Mouse (Mus musculus): ENCODE measurements around the gene Gm6040. TPM values are rescaled to one million over a fixed set of nuclear protein-coding genes. Genes with fewer than 3 reads are reported as not detected.

Gm6040 gene
- polyA plus RNA-seq, 1 experiment = not detected

GRCm38 (mm10) chr8:20902527-20902926 lies 19.3 kb downstream of the Gm6040 start, which contains the start of gene Gm15056:
TSS of gene Gm15056 (minus strand) at chr8:20902627.
- no peak within 1 kb of the TSS for H3K4me3 ChIP-seq (ENCODE audit: insufficient read depth, poor library complexity, severe bottlenecking)
- no peaks in the 10 kb centered on the region for H3K79me2 ChIP-seq (ENCODE audit: control insufficient read depth, insufficient read depth)
- no peaks in the 10 kb centered on the region for H3K79me3 ChIP-seq (ENCODE audit: low read depth)
- H3ac ChIP-seq (ENCODE audit: control insufficient read depth, insufficient read length, low read depth) = no peak within 1 kb of the TSS
- no peaks in the 10 kb centered on the region for H3K36me3 ChIP-seq (ENCODE audit: control insufficient read depth, insufficient read depth)
- H3K27me3 ChIP-seq (ENCODE audit: control insufficient read depth, insufficient read depth, insufficient read length) = no peaks in the 10 kb centered on the region
- TF ChIP-seq CTCF (IDR thresholded peaks at IDR 0.05; ENCODE audit: control insufficient read depth, insufficient read depth, insufficient read length) = no peak
- TF ChIP-seq USF1 (IDR thresholded peaks at IDR 0.05; ENCODE audit: low read depth) = no peak
- TF ChIP-seq MYOG (IDR thresholded peaks at IDR 0.05; ENCODE audit: control insufficient read depth, extremely low read depth, insufficient read length) = no peak
- no peak for TF ChIP-seq FOSL1 (IDR thresholded peaks at IDR 0.05; ENCODE audit: insufficient read depth, low read length, poor library complexity, severe bottlenecking)
- TF ChIP-seq MAX (IDR thresholded peaks at IDR 0.05) = no peak

- Histone ChIP-seq H3K36me3 (ENCODE audit: control insufficient read depth, insufficient read depth) (no peaks in the 10 kb centered on the region), H3K4me3 (ENCODE audit: insufficient read depth, poor library complexity, severe bottlenecking) (no peak within 1 kb of the TSS), H3K27me3 (ENCODE audit: control insufficient read depth, insufficient read depth, insufficient read length) (no peaks in the 10 kb centered on the region), H3ac (ENCODE audit: control insufficient read depth, insufficient read length, low read depth) (no peak within 1 kb of the TSS), H3K79me3 (ENCODE audit: low read depth) (no peaks in the 10 kb centered on the region), H3K79me2 (ENCODE audit: control insufficient read depth, insufficient read depth) (no peaks in the 10 kb centered on the region)
- TF ChIP-seq FOSL1 (IDR thresholded peaks at IDR 0.05; ENCODE audit: insufficient read depth, low read length, poor library complexity, severe bottlenecking) = no peak
- TF ChIP-seq CEBPB (IDR thresholded peaks at IDR 0.05; ENCODE audit: low read depth) = no peak
- no peak for TF ChIP-seq MYOG (IDR thresholded peaks at IDR 0.05; ENCODE audit: control insufficient read depth, extremely low read depth, insufficient read length)
- TF ChIP-seq USF1 (IDR thresholded peaks at IDR 0.05; ENCODE audit: low read depth) = no peak
- TF ChIP-seq MAX (IDR thresholded peaks at IDR 0.05) = no peak
- TF ChIP-seq MYOD1 (IDR thresholded peaks at IDR 0.05; ENCODE audit: control insufficient read depth, insufficient read length, low read depth) = no peak
- no peak for TF ChIP-seq CTCF (IDR thresholded peaks at IDR 0.05; ENCODE audit: control insufficient read depth, insufficient read depth, insufficient read length)
These were observed 29.5 kb downstream of the Gm6040 start, which contains the start of gene Defb33 for GRCm38 (mm10) chr8:20892369-20892768. TSS of gene Defb33 (plus strand) at chr8:20892669.

- TF ChIP-seq CEBPB (IDR thresholded peaks at IDR 0.05; ENCODE audit: low read depth) (no peak), MYOG (IDR thresholded peaks at IDR 0.05; ENCODE audit: control insufficient read depth, extremely low read depth, insufficient read length) (no peak), FOSL1 (IDR thresholded peaks at IDR 0.05; ENCODE audit: insufficient read depth, low read length, poor library complexity, severe bottlenecking) (no peak), MAX (IDR thresholded peaks at IDR 0.05) (no peak), CTCF (IDR thresholded peaks at IDR 0.05; ENCODE audit: control insufficient read depth, insufficient read depth, insufficient read length) (no peak), MYOD1 (IDR thresholded peaks at IDR 0.05; ENCODE audit: control insufficient read depth, insufficient read length, low read depth) (no peak), USF1 (IDR thresholded peaks at IDR 0.05; ENCODE audit: low read depth) (no peak)
- H3K36me3 ChIP-seq (ENCODE audit: control insufficient read depth, insufficient read depth) = no peaks in the 10 kb centered on the region
- no peaks in the 10 kb centered on the region for H3K79me3 ChIP-seq (ENCODE audit: low read depth)
- no peak overlapping the region for H3ac ChIP-seq (ENCODE audit: control insufficient read depth, insufficient read length, low read depth)
- no peaks in the 10 kb centered on the region for H3K79me2 ChIP-seq (ENCODE audit: control insufficient read depth, insufficient read depth)
- no peak overlapping the region for H3K4me3 ChIP-seq (ENCODE audit: insufficient read depth, poor library complexity, severe bottlenecking)
- H3K27me3 ChIP-seq (ENCODE audit: control insufficient read depth, insufficient read depth, insufficient read length) = no peaks in the 10 kb centered on the region
These were observed 47.3 kb downstream of the Gm6040 start for GRCm38 (mm10) chr8:20874608-20875007.

Other genes with a start within 250 kb of the Gm6040 start
- gene Defb33, start 29.4 kb downstream of the Gm6040 start, polyA plus RNA-seq (2012; fragmentation: generic; extraction: Trizol) = not detected
- not detected for gene Gm15056, start 19.4 kb downstream of the Gm6040 start, polyA plus RNA-seq (2012; fragmentation: generic; extraction: Trizol)
- gene AY761185, start 22.6 kb upstream of the Gm6040 start, polyA plus RNA-seq (2012; fragmentation: generic; extraction: Trizol) = not detected
- gene Defa21, start 103.5 kb upstream of the Gm6040 start, polyA plus RNA-seq (2012; fragmentation: generic; extraction: Trizol) = not detected
- gene Defa23, start 133.0 kb upstream of the Gm6040 start, polyA plus RNA-seq (2012; fragmentation: generic; extraction: Trizol) = not detected
- gene Defa35, start 143.0 kb upstream of the Gm6040 start, polyA plus RNA-seq (2012; fragmentation: generic; extraction: Trizol) = not detected
- gene Defa25, start 162.4 kb upstream of the Gm6040 start, polyA plus RNA-seq (2012; fragmentation: generic; extraction: Trizol) = not detected
- not detected for gene Gm14851, start 174.0 kb upstream of the Gm6040 start, polyA plus RNA-seq (2012; fragmentation: generic; extraction: Trizol)
- not detected for gene Defa30, start 212.6 kb upstream of the Gm6040 start, polyA plus RNA-seq (2012; fragmentation: generic; extraction: Trizol)
- not detected for gene Defa22, start 240.2 kb upstream of the Gm6040 start, polyA plus RNA-seq (2012; fragmentation: generic; extraction: Trizol)